Mouse (Mus musculus): ENCODE measurements at regions not wholly inside any gene's neighbourhood (a gene's known extent, or its start where the extent isn't known, plus 50 kb on each side); places are given as distances from the start of the nearest gene placed in this dataset.

DNA sequence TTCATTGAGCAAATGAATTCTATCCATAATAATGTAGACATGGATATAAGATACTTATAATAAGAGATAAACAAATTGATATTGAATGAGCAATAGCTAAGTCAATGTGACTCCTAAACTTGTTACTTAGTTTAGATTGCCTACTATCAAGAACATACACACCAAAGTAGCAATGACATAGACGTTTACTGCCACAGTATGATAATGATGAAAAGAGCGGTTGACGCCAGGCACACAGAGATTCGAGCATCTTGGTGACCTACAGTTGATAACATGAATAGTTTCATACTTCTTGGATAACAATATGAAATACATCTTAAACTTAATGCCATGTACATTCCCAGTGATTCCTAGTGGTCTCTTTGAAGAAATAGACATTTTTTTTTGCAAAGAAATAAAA, 55.9 kb upstream of the Tbc1d2b start:
- DNase-seq (ENCODE audit: low read depth, low spot score) = no peak
